Mouse (Mus musculus) c-Kit-negative CD71-positive TER-119-positive erythroid progenitor cells, embryonic 14.5 days (primary cell): ENCODE data around the gene Rab22a.
"Not testable (repeated sequence)": the region's sequence is repeated elsewhere in the genome, so short reads cannot be mapped to it uniquely, and the experiment has no call there.

Experiments used
- DNase-seq: peaks from one replicate; pipeline ENCODE4 v3.0.0-alpha.2; 2013; ENCODE audit warnings: low read depth, low spot score

Gene Rab22a

GRCm38 (mm10) chr2:173666876-173667275 is 7.3 kb downstream of the Rab22a start:
- DNase-seq: no peak

GRCm38 (mm10) chr2:173672328-173672896 is 12.9 kb downstream of the Rab22a start:
- DNase-seq: no peak

- DNase-seq: no peak
Measured at GRCm38 (mm10) chr2:173673469-173673868, 13.9 kb downstream of the Rab22a start.

GRCm38 (mm10) chr2:173678593-173678992 is 19.0 kb downstream of the Rab22a start:
- no peak for DNase-seq

- no peak for DNase-seq
Measured at GRCm38 (mm10) chr2:173679217-173679616, 19.7 kb downstream of the Rab22a start.

GRCm38 (mm10) chr2:173680153-173680552 is 20.6 kb downstream of the Rab22a start:
- DNase-seq: no peak

GRCm38 (mm10) chr2:173682773-173683172 is 23.2 kb downstream of the Rab22a start:
- DNase-seq: no peak

GRCm38 (mm10) chr2:173685781-173686361 is 26.3 kb downstream of the Rab22a start:
- no peak for DNase-seq

- DNase-seq: no peak
Measured at GRCm38 (mm10) chr2:173687363-173687762, 27.8 kb downstream of the Rab22a start.

GRCm38 (mm10) chr2:173689835-173690234 is 30.3 kb downstream of the Rab22a start:
- no peak for DNase-seq

GRCm38 (mm10) chr2:173691748-173692147 is 32.2 kb downstream of the Rab22a start:
- no peak for DNase-seq

- no peak for DNase-seq
Measured at GRCm38 (mm10) chr2:173692693-173693092, 33.1 kb downstream of the Rab22a start.

GRCm38 (mm10) chr2:173698850-173699249 is 39.3 kb downstream of the Rab22a start:
- no peak for DNase-seq

- no peak for DNase-seq
Measured at GRCm38 (mm10) chr2:173702096-173702866, 42.7 kb downstream of the Rab22a start.

GRCm38 (mm10) chr2:173702867-173703237 is 43.3 kb downstream of the Rab22a start:
- DNase-seq: no peak

- DNase-seq: no peak
Measured at GRCm38 (mm10) chr2:173705827-173706551, 46.4 kb downstream of the Rab22a start.

- not testable (repeated sequence) for DNase-seq
Measured at GRCm38 (mm10) chr2:173707626-173708025, 48.1 kb downstream of the Rab22a start.

GRCm38 (mm10) chr2:173710193-173710592 is 50.6 kb downstream of the Rab22a start:
- no peak for DNase-seq

- no peak for DNase-seq
Measured at GRCm38 (mm10) chr2:173712656-173713055, 53.1 kb downstream of the Rab22a start.

- no peak for DNase-seq
Measured at GRCm38 (mm10) chr2:173713241-173713640, 53.7 kb downstream of the Rab22a start.

- no peak for DNase-seq
Measured at GRCm38 (mm10) chr2:173714620-173715218, 55.2 kb downstream of the Rab22a start.

- DNase-seq: no peak
Measured at GRCm38 (mm10) chr2:173716966-173717365, 57.4 kb downstream of the Rab22a start.
